Mouse (Mus musculus) embryonic facial prominence, embryonic 14.5 days (tissue): ENCODE measurements around the gene Echdc3. TPM values are rescaled to one million over a fixed set of nuclear protein-coding genes. Genes with fewer than 3 reads are reported as not detected.

Source experiments
- polyA plus RNA-seq: library from polyadenylated mRNA; unstranded; fragments of >200 nt; fragmentation: Nextera tagmentation; extraction: Ambion mirVana; gene quantifications from 2 replicates; pipeline ENCODE4 v1.2.1, GENCODE M21; 2014

Gene Echdc3
- polyA plus RNA-seq, 1 experiment from 2014 or later, result 3.5 TPM

Other genes with a start within 250 kb of the Echdc3 start
- gene Proser2, start 82.8 kb downstream of the Echdc3 start, polyA plus RNA-seq, result 9.9 and 10.8 TPM in 2 replicates
- gene Usp6nl, start 109.6 kb upstream of the Echdc3 start, polyA plus RNA-seq, result 8.0 and 8.5 TPM in 2 replicates